Mouse (Mus musculus): Measurements from ENCODE around the gene Mcpt4.
"Not testable (repeated sequence)": the region's sequence is repeated elsewhere in the genome, so short reads cannot be mapped to it uniquely, and the experiment has no call there.

GRCm38 (mm10) chr14:56041792-56042191 is 20.3 kb downstream of the Mcpt4 start, which contains the start of gene Mcpt2:
- TF ChIP-seq CTCF, EP300 (IDR thresholded peaks at IDR 0.05; ENCODE audit: low read depth): not testable (repeated sequence)

Data from heart, postnatal 0 days (tissue).